Mouse (Mus musculus) adipocyte (in vitro differentiated cells): Measurements from ENCODE around the gene Acaa1a.

ENCODE experiments used
- DNase-seq: peaks from one replicate; pipeline ENCODE4 v3.0.0-alpha.2; 2016; ENCODE audit warnings: low spot score

Acaa1a gene

GRCm38 (mm10) chr9:119388956-119389355, 49.5 kb downstream of the Acaa1a start:
- peak; percentile 56 for DNase-seq

GRCm38 (mm10) chr9:119390214-119390613, 50.7 kb downstream of the Acaa1a start:
- DNase-seq = no peak

GRCm38 (mm10) chr9:119394808-119395207, 55.3 kb downstream of the Acaa1a start:
- DNase-seq = no peak
